Mouse (Mus musculus): ENCODE data around the gene Kcnk4.
A peak's percentile ranks its signal among the peaks of the same experiment; 100 is the strongest.

The Kcnk4 gene

GRCm38 (mm10) chr19:6936299-6936698 lies 2.0 kb upstream of the Kcnk4 start:
- peak; percentile 64 for DNase-seq

- peak; percentile 82 for DNase-seq
These were observed 700 bp downstream of the Kcnk4 start for GRCm38 (mm10) chr19:6933436-6934194.

GRCm38 (mm10) chr19:6933102-6933435 lies 1.2 kb downstream of the Kcnk4 start:
- no peak for DNase-seq

- no peak for DNase-seq
These were observed 2.3 kb downstream of the Kcnk4 start for GRCm38 (mm10) chr19:6932018-6932417.

GRCm38 (mm10) chr19:6931002-6931401 lies 3.3 kb downstream of the Kcnk4 start:
- peak; percentile 67 for DNase-seq

GRCm38 (mm10) chr19:6928080-6928479 lies 6.2 kb downstream of the Kcnk4 start:
- peak; percentile 43 for DNase-seq

GRCm38 (mm10) chr19:6926559-6927255 lies 7.6 kb downstream of the Kcnk4 start:
- peak; percentile 64 for DNase-seq

- DNase-seq = peak; percentile 60
These were observed 8.5 kb downstream of the Kcnk4 start for GRCm38 (mm10) chr19:6925611-6926329.

- DNase-seq = no peak
These were observed 9.1 kb downstream of the Kcnk4 start, which contains the start of gene Catsperz for GRCm38 (mm10) chr19:6925307-6925573. TSS of gene Catsperz (minus strand) at chr19:6925380.

- DNase-seq = peak; percentile 87
These were observed 9.6 kb downstream of the Kcnk4 start for GRCm38 (mm10) chr19:6924461-6925306.

- DNase-seq = peak; percentile 57
These were observed 11.2 kb downstream of the Kcnk4 start for GRCm38 (mm10) chr19:6922901-6923735.

GRCm38 (mm10) chr19:6921647-6922567 lies 12.4 kb downstream of the Kcnk4 start, which contains the start of gene Esrra:
TSS of gene Esrra (minus strand) at chr19:6921813.
- DNase-seq = peak; percentile 100

GRCm38 (mm10) chr19:6920741-6921636 lies 13.3 kb downstream of the Kcnk4 start:
- peak; percentile 88 for DNase-seq

GRCm38 (mm10) chr19:6919876-6920740 lies 14.2 kb downstream of the Kcnk4 start:
- peak; percentile 85 for DNase-seq

GRCm38 (mm10) chr19:6919431-6919830 lies 14.9 kb downstream of the Kcnk4 start:
- DNase-seq = peak; percentile 48

- peak; percentile 20 for DNase-seq
These were observed 16.0 kb downstream of the Kcnk4 start for GRCm38 (mm10) chr19:6918321-6918720.

GRCm38 (mm10) chr19:6916496-6916895 lies 17.8 kb downstream of the Kcnk4 start:
- no peak for DNase-seq

- DNase-seq = no peak
These were observed 19.0 kb downstream of the Kcnk4 start for GRCm38 (mm10) chr19:6915276-6915675.

GRCm38 (mm10) chr19:6914540-6914939 lies 19.8 kb downstream of the Kcnk4 start:
- no peak for DNase-seq
